Mouse (Mus musculus) heart, embryonic 15.5 days (tissue): ENCODE results near the gene Clec2d. TPM values are rescaled to one million over a fixed set of nuclear protein-coding genes. Genes with fewer than 3 reads are reported as not detected.
A peak's percentile ranks its signal among the peaks of the same experiment; 100 is the strongest.
"Not testable (repeated sequence)": the region's sequence is repeated elsewhere in the genome, so short reads cannot be mapped to it uniquely, and the experiment has no call there.

Source experiments
- ATAC-seq: fragments of 200-750 bp; cut with Nextera tagmentation; replicated peaks from 2 replicates; pipeline ENCODE4 v1.8.0; 2017; ENCODE audit warnings: low read depth, moderate TSS enrichment; ENCODE audit not compliant: insufficient number of reproducible peaks, insufficient read depth, low FRiP score
- H3K27ac ChIP-seq: fragments of 300-500 bp; sonication (generic); 2 replicates; pipeline ENCODE4 v1.5.1; 2015; ENCODE audit warnings: mild to moderate bottlenecking, inconsistent platforms
- H3K27me3 ChIP-seq: fragments of 300-500 bp; sonication (generic); 2 replicates; pipeline ENCODE4 v1.6.1; 2015; ENCODE audit warnings: inconsistent platforms
- H3K36me3 ChIP-seq: fragments of 300-500 bp; sonication (generic); 2 replicates; pipeline ENCODE4 v1.6.1; 2015; ENCODE audit warnings: mild to moderate bottlenecking, inconsistent platforms
- H3K4me1 ChIP-seq: fragments of 300-500 bp; sonication (generic); replicated peaks from 2 replicates; pipeline ENCODE4 v1.6.1; 2015; ENCODE audit warnings: inconsistent platforms
- H3K4me2 ChIP-seq: fragments of 300-500 bp; sonication (generic); 2 replicates; pipeline ENCODE4 v1.6.1; 2015; ENCODE audit warnings: inconsistent platforms, mild to moderate bottlenecking, moderate library complexity
- H3K4me3 ChIP-seq: fragments of 300-500 bp; sonication (generic); 2 replicates; pipeline ENCODE4 v1.5.1; 2015; ENCODE audit warnings: mild to moderate bottlenecking, inconsistent platforms
- H3K9ac ChIP-seq: fragments of 300-500 bp; sonication (generic); 2 replicates; pipeline ENCODE4 v1.6.1; 2015; ENCODE audit warnings: mild to moderate bottlenecking, inconsistent platforms
- H3K9me3 ChIP-seq: fragments of 300-500 bp; sonication (generic); replicated peaks from 2 replicates; pipeline ENCODE4 v1.6.1; 2016; ENCODE audit warnings: inconsistent platforms
- WGBS: fragments of 180-500 bp; shearing (Covaris S2); methylation state at CpG from one replicate; pipeline ENCODE4 v1.1.7; 2015; ENCODE audit warnings: mixed read lengths; 5-methylcytosine and 5-hydroxymethylcytosine counted together
- polyA plus RNA-seq: library from polyadenylated mRNA; unstranded; fragments of >200 nt; fragmentation: Nextera tagmentation; extraction: Ambion mirVana; gene quantifications from 2 replicates; pipeline ENCODE4 v1.2.1, GENCODE M21; 2015

The Clec2d gene
- polyA plus RNA-seq, 1 experiment from 2014 or later, result 0.37 TPM

DNA sequence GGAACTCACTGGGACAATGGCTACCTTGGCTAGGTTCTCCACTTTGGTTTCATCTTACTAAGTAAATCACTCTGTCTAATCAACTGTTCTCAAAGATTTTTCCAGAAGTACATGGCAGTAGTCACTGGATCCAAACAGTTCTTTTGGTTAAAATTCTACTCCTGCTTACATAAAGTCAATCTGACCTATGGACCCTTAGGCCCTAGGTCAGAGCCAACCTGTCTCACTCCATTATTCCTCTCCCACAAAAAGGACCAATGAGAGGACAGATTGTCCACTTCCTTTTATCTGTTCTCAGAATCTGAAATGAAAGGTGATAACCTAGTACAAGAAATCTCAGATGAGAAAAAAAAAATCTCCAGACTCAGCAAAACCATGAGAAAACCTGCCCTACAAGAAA, 4.8 kb upstream of the Clec2d start:
- no peaks in the 10 kb centered on the region for H3K27me3 ChIP-seq
- ATAC-seq, result no peak

DNA sequence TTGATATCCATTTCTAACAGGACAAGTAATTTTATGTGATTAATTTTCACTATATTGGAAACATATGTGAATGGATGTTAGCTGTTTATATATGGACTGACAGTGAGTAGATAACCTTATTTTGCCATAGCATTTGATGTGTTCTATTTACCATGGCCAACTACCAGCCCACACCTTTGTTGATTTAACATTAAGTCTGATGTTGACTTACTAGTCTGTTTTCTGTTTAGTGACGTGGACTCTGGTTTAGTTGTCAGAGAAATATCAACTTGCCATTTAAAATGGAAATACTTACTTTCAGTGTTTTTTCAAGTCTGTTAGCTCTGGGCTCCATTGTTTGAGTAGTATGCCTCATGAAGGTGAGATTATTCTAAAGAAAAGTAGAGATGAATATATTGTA, 3.8 kb upstream of the Clec2d start:
- no peak for ATAC-seq
- no peaks in the 10 kb centered on the region for H3K9me3 ChIP-seq
- H3K27ac ChIP-seq, result no peak overlapping the region
- WGBS, result 68% methylated on average over 1 of the region's 1 CpGs
- no peak overlapping the region for H3K4me2 ChIP-seq
- H3K27me3 ChIP-seq, result no peaks in the 10 kb centered on the region
- H3K9ac ChIP-seq, result no peak overlapping the region
- no peaks in the 10 kb centered on the region for H3K36me3 ChIP-seq
- no peaks in the 10 kb centered on the region for H3K4me1 ChIP-seq
- H3K4me3 ChIP-seq, result no peak overlapping the region

More for the DNA sequence above, 4.8 kb upstream of the Clec2d start:
- Histone ChIP-seq H3K27ac (no peak overlapping the region), H3K4me1 (no peaks in the 10 kb centered on the region), H3K9me3 (no peaks in the 10 kb centered on the region), H3K4me3 (no peak overlapping the region), H3K9ac (no peak overlapping the region), H3K4me2 (no peak overlapping the region), H3K36me3 (no peaks in the 10 kb centered on the region)

DNA sequence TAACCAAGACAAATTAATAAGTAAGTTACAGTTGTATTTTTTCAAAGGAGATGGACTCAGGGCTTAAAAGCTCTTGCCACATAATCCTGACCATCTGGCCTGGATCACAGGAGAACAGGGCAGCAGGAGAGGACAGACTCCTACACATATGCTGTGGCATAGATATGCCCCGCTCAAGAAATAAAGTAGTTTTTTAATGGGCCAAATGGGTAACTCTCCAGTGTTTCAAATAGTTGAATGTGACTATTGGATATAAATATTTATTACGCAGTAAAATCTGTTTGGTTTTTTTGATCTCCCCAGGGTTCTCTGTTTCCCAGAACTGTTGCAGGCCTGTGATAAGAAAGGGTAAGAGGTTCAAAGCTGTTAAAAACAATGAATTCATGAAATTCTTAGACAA, 1.1 kb upstream of the Clec2d start:
- no peak overlapping the region for H3K4me3 ChIP-seq
- H3K4me1 ChIP-seq, result peaks cover 10% of the 10 kb centered on the region
- H3K9me3 ChIP-seq, result no peaks in the 10 kb centered on the region
- ATAC-seq, result no peak
- no peaks in the 10 kb centered on the region for H3K27me3 ChIP-seq
- no peak overlapping the region for H3K4me2 ChIP-seq
- peaks cover 6% of the 10 kb centered on the region for H3K36me3 ChIP-seq
- H3K9ac ChIP-seq, result no peak overlapping the region
- 87% methylated on average over 2 of the region's 2 CpGs for WGBS
- H3K27ac ChIP-seq, result no peak overlapping the region

DNA sequence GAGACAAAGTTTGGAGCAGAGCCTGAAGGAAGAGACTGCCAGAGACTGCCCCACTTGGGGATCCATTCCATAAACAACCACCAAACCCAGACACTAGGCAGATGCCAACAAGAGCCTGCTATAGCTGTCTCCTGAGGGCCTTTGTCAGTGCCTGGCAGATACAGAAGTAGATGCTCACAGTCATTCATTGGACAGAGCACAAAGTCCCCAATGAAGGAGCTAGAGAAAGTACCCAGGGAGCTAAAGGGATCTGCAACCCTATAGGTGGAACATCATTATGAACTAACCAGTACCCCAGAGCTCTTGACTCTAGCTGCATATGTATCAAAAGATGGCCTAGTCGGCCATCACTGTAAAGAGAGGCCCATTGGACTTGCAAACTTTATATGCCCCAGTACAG, 584 bp upstream of the Clec2d start:
- not testable (repeated sequence) for H3K27me3 ChIP-seq, H3K4me3 ChIP-seq, H3K27ac ChIP-seq, ATAC-seq, H3K9ac ChIP-seq, H3K4me2 ChIP-seq, H3K9me3 ChIP-seq
- peaks cover 10% of the 10 kb centered on the region for H3K4me1 ChIP-seq
- WGBS, result 81% methylated on average over 1 of the region's 1 CpGs
- H3K36me3 ChIP-seq, result peaks cover 12% of the 10 kb centered on the region

DNA sequence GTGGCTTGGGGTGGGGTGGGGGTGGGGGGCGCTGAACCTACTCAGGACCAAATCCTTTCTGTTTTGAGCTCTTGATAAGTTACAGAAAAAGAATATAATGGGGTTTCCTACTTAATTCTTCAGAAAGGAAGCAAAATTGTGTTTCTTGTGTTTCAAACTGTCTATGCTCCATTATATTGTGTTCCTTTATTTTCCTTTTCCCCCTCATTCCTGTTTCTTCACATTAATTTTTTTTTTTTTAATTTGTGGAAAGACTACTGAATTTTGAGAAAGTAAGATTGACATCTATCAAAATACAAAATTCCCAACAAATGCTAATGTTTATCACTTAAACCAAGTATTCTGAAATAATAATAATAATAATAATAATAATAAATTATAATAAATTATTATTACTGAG, 834 bp downstream of the Clec2d start:
- Histone ChIP-seq H3K27ac (peak overlapping the region; percentile 98), H3K36me3 (peaks cover 25% of the 10 kb centered on the region), H3K9me3 (no peaks in the 10 kb centered on the region), H3K4me1 (peaks cover 10% of the 10 kb centered on the region), H3K4me2 (peak overlapping the region; percentile 59), H3K9ac (peak overlapping the region; percentile 73), H3K27me3 (no peaks in the 10 kb centered on the region), H3K4me3 (peak overlapping the region; percentile 61)
- ATAC-seq, result no peak
- WGBS, result 6% methylated on average over 1 of the region's 1 CpGs

DNA sequence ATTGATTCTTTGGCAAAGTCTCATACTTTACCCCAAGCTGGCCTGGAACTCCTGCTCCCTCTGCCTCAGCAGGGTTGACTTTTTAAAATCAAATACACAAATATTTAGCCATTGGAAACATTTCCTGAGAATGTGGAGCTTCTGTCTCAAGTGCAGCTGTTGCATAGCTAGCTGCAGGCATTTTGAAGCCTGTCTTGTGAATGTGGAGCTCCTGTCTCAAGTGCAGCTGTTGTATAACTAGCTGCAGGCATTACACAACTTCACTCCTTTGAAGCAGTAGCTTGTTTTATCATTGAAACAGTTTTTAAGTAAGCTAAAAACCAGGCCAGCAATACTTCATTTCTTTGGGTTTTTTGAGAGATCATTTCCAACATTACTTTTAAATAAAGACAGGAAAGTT, 1.3 kb downstream of the Clec2d start:
- no peaks in the 10 kb centered on the region for H3K9me3 ChIP-seq
- H3K27ac ChIP-seq, result peak overlapping the region; percentile 55
- no peak for ATAC-seq

DNA sequence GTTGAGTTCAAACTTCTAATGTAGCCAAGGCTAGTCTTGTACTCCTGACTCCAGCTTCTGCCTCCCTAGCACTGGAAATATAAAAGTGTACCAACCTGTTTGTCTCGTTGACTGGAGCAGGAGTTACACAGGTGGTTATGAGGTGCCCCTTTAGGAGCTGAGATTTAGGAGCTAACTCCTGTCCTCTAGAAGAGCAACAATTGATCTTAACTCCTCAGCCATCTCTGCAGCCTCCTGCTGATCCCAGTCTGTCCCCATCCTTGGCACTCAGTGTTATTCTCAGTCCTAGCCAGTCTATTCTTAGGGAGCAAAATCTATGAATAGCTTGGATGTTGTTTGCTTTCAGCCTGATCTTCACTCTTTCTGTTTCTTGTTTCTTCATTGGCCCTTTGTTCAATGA, 2.1 kb downstream of the Clec2d start:
- Histone ChIP-seq H3K9me3 (no peaks in the 10 kb centered on the region), H3K4me2 (peak overlapping the region; percentile 58), H3K4me3 (peak overlapping the region; percentile 37), H3K36me3 (peaks cover 31% of the 10 kb centered on the region), H3K27ac (peak overlapping the region; percentile 53), H3K4me1 (peaks cover 10% of the 10 kb centered on the region), H3K9ac (0 out of 2 replicates have a peak overlapping the region, but pooled peaks have one; percentile 22), H3K27me3 (no peaks in the 10 kb centered on the region)
- 63% methylated on average over 1 of the region's 1 CpGs for WGBS
- no peak for ATAC-seq

More for the DNA sequence above, 1.3 kb downstream of the Clec2d start:
- Histone ChIP-seq H3K4me2 (peak overlapping the region; percentile 59), H3K4me3 (peak overlapping the region; percentile 48), H3K36me3 (peaks cover 29% of the 10 kb centered on the region), H3K9ac (peak overlapping the region; percentile 41), H3K27me3 (no peaks in the 10 kb centered on the region), H3K4me1 (peaks cover 10% of the 10 kb centered on the region)

DNA sequence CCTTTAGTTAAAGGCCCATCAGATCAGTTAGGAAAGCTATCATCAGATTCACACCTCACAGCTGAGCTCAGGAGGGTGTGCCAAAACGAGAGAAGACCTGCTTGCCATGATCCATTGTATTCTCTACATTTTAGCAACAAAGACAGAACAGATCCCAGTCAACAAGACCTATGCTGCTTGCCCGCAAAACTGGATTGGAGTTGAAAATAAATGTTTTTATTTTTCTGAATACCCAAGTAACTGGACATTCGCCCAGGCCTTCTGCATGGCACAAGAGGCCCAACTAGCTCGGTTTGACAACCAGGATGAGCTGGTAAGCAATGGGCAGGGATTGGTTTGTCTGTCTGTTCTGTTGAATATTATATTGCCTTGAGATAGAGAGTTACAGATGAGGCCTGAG, 3.6 kb downstream of the Clec2d start:
- H3K27me3 ChIP-seq, H3K4me3 ChIP-seq, H3K27ac ChIP-seq, ATAC-seq, H3K9ac ChIP-seq, H3K9me3 ChIP-seq: not testable (repeated sequence)
- Histone ChIP-seq H3K4me2 (0 out of 2 replicates have a peak overlapping the region, but pooled peaks have one; percentile 27), H3K36me3 (peaks cover 31% of the 10 kb centered on the region), H3K4me1 (peaks cover 10% of the 10 kb centered on the region)
- 84% methylated on average over 4 of the region's 4 CpGs for WGBS

DNA sequence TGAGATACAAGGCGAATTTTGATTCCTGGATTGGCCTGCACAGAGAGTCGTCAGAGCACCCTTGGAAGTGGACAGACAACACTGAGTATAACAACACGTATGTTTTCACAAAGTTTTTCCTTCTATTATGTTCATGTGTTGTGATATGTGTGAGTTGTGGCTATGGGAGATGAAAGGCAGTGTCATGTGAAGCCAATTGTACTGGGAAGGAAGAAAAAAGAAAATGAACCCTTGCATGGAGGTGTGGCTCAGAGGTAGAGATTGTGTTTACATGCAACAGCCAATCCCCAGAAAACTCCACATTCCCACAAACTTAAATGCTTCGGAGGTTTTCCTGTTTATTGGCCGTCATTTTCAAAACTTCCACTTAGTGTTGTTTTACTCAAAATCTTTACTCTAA, 4.4 kb downstream of the Clec2d start:
- Histone ChIP-seq H3K27me3 (no peaks in the 10 kb centered on the region), H3K36me3 (peaks cover 31% of the 10 kb centered on the region), H3K27ac (no peak overlapping the region), H3K4me2 (no peak overlapping the region), H3K4me1 (peaks cover 10% of the 10 kb centered on the region), H3K9ac (no peak overlapping the region), H3K4me3 (no peak overlapping the region), H3K9me3 (no peaks in the 10 kb centered on the region)
- 78% methylated on average over 5 of the region's 5 CpGs for WGBS
- no peak for ATAC-seq

DNA sequence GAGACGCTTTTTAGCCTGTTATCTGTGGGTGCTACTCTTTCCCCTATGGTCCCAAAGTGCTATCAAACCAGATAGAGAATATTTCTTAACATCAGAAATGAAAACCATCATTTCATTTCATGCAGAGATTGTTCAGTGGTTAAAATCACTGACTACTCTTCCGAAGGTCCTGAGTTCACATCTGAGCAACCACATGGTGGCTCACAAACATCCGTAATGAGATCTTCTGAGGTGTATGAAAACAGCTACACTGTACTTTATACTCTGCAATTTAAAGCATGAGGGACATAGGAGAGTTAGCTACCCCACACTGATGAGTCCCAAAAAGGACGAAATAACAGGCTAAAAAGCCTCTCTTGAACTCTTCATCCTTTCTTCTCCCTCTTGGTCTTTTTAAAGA, 5.6 kb downstream of the Clec2d start:
- H3K27me3 ChIP-seq, result no peaks in the 10 kb centered on the region
- no peak for ATAC-seq
- WGBS, result 74% methylated on average over 4 of the region's 4 CpGs
- H3K36me3 ChIP-seq, result peaks cover 31% of the 10 kb centered on the region
- H3K4me2 ChIP-seq, result no peak overlapping the region
- no peak overlapping the region for H3K4me3 ChIP-seq
- H3K4me1 ChIP-seq, result peaks cover 10% of the 10 kb centered on the region
- no peak overlapping the region for H3K27ac ChIP-seq
- no peak overlapping the region for H3K9ac ChIP-seq
- no peaks in the 10 kb centered on the region for H3K9me3 ChIP-seq

DNA sequence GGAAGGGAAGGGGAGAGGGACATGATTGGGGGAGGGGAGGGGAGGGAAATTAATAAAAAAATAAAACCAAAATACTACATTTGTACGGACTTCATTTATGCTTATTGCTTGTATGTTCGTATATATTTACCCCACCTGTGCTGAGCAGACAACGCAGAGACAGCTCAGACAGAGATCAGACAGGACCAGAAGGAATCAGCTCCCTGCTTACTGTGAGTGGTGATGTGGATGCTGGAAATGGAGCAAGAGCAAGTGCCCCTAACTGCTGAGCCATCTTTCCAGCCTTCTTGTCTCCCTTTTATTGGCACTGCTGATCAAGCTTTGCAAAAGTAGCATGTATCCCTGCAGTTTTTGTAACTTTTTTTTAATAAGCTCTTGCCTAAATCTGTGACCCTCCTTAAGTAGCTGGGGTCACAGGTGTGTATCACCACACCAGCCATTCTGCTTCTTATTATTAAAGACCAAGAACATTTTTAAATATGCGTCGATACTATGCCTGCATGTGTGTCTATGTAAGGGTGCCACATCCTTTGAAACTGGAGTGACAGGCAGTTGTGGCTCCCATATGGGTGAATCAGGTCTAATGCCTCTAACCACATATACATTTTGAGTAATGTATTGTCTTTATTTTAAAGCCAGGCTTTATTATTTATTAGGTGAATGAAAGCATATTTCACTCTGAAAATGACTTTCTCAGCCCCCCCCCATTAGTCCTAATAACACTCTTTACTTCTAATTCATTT, 6.2 kb downstream of the Clec2d start:
- no peak overlapping the region for H3K9ac ChIP-seq
- H3K36me3 ChIP-seq, result peaks cover 31% of the 10 kb centered on the region
- H3K4me2 ChIP-seq, result no peak overlapping the region
- ATAC-seq, result no peak
- H3K9me3 ChIP-seq, result no peaks in the 10 kb centered on the region
- no peaks in the 10 kb centered on the region for H3K27me3 ChIP-seq
- H3K27ac ChIP-seq, result no peak overlapping the region
- 90% methylated on average over 5 of the region's 5 CpGs for WGBS
- H3K4me3 ChIP-seq, result no peak overlapping the region
- H3K4me1 ChIP-seq, result peaks cover 10% of the 10 kb centered on the region

DNA sequence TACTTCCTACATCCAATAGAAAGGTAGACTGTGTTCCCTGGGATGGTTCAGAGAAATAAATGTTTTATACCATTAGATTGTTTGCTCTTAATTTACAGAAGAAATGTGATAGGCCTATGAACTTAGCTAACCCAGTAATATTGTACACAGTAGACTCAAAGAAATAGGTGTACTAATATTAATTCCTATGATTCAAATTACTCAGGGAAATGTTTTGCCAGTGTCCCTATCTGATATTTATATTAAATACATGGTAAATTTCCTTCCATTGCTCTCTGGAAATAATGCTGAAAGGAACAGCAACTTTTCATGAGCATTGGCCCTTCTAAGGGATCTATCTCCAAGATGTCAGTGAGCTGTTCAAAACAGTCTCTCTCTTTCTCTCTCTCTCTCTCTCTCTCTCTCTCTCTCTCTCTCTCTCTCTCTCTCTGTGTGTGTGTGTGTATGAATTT, 6.8 kb downstream of the Clec2d start:
- ATAC-seq, result no peak
- H3K4me2 ChIP-seq, result no peak overlapping the region
- no peak overlapping the region for H3K4me3 ChIP-seq
- H3K36me3 ChIP-seq, result peaks cover 31% of the 10 kb centered on the region
- H3K9me3 ChIP-seq, result no peaks in the 10 kb centered on the region
- no peaks in the 10 kb centered on the region for H3K27me3 ChIP-seq
- peaks cover 10% of the 10 kb centered on the region for H3K4me1 ChIP-seq
- no peak overlapping the region for H3K27ac ChIP-seq
- no peak overlapping the region for H3K9ac ChIP-seq
